Mouse (Mus musculus): ENCODE measurements around the gene Hist2h3c1.

Gene Hist2h3c1

GRCm38 (mm10) chr3:96255926-96256593, 9.6 kb downstream of the Hist2h3c1 start:
- in situ Hi-C loops (cut with MboI): no loop called here

GRCm38 (mm10) chr3:96257190-96257589, 10.7 kb downstream of the Hist2h3c1 start:
- in situ Hi-C loops (cut with MboI): no loop called here

GRCm38 (mm10) chr3:96260220-96260619, 13.7 kb downstream of the Hist2h3c1 start:
- in situ Hi-C loops (cut with MboI): no loop called here

- in situ Hi-C loops (cut with MboI): no loop called here
Observed at GRCm38 (mm10) chr3:96261623-96262022, 15.1 kb downstream of the Hist2h3c1 start.

- in situ Hi-C loops (cut with MboI): no loop called here
Observed at GRCm38 (mm10) chr3:96262216-96262875, 15.9 kb downstream of the Hist2h3c1 start.

- in situ Hi-C loops (cut with MboI): no loop called here
Observed at GRCm38 (mm10) chr3:96262979-96263550, 16.6 kb downstream of the Hist2h3c1 start, which contains the start of gene Hist2h4. Gene Hist2h4, minus strand, starts transcription at chr3:96263311.

GRCm38 (mm10) chr3:96263558-96264403, 17.3 kb downstream of the Hist2h3c1 start:
- in situ Hi-C loops (cut with MboI): no loop called here

GRCm38 (mm10) chr3:96264404-96264949, 18.0 kb downstream of the Hist2h3c1 start:
- in situ Hi-C loops (cut with MboI): no loop called here

GRCm38 (mm10) chr3:96266132-96266710, 19.7 kb downstream of the Hist2h3c1 start:
- in situ Hi-C loops (cut with MboI): loop anchor here (5.0 kb wide), 1 partner anchor 44 kb away; the partner anchor contains the start of genes Hist2h2ac and Hist2h2be

- in situ Hi-C loops (cut with MboI): loop anchor here (5.0 kb wide), 1 partner anchor 45 kb away; the partner anchor contains the start of genes Hist2h2ac and Hist2h2be
Observed at GRCm38 (mm10) chr3:96267541-96267940, 21.1 kb downstream of the Hist2h3c1 start.

GRCm38 (mm10) chr3:96268051-96268775, 21.7 kb downstream of the Hist2h3c1 start, which contains the start of gene Hist2h3b:
Gene Hist2h3b, plus strand, starts transcription at chr3:96268654.
- in situ Hi-C loops (cut with MboI): loop anchor here (5.0 kb wide), 1 partner anchor 46 kb away; the partner anchor contains the start of genes Hist2h2ac and Hist2h2be

GRCm38 (mm10) chr3:96268776-96269378, 22.4 kb downstream of the Hist2h3c1 start:
- in situ Hi-C loops (cut with MboI): loop anchor here (5.0 kb wide), 1 partner anchor 47 kb away; the partner anchor contains the start of genes Hist2h2ac and Hist2h2be

- in situ Hi-C loops (cut with MboI): loop anchor here (5.0 kb wide), 1 partner anchor 47 kb away; the partner anchor contains the start of genes Hist2h2ac and Hist2h2be
Observed at GRCm38 (mm10) chr3:96269511-96270474, 23.3 kb downstream of the Hist2h3c1 start, which contains the start of gene Hist2h2bb. Gene Hist2h2bb, plus strand, starts transcription at chr3:96269752.

- in situ Hi-C loops (cut with MboI): no loop called here
Observed at GRCm38 (mm10) chr3:96273591-96274465, 27.3 kb downstream of the Hist2h3c1 start.

- in situ Hi-C loops (cut with MboI): no loop called here
Observed at GRCm38 (mm10) chr3:96277428-96277799, 30.9 kb downstream of the Hist2h3c1 start.

- in situ Hi-C loops (cut with MboI): no loop called here
Observed at GRCm38 (mm10) chr3:96277800-96278624, 31.5 kb downstream of the Hist2h3c1 start.

GRCm38 (mm10) chr3:96280660-96281059, 34.2 kb downstream of the Hist2h3c1 start:
- in situ Hi-C loops (cut with MboI): no loop called here

Data from mature B cell (primary cell).